Mouse (Mus musculus) liver, embryonic 15.5 days (tissue): Measurements from ENCODE around the gene Rin3. TPM values are rescaled to one million over a fixed set of nuclear protein-coding genes. Genes with fewer than 3 reads are reported as not detected.
A peak's percentile ranks its signal among the peaks of the same experiment; 100 is the strongest.

Source experiments
- ATAC-seq: fragments of 200-750 bp; cut with Nextera tagmentation; 2 replicates; pipeline ENCODE4 v1.8.0; 2017; ENCODE audit warnings: moderate number of reproducible peaks, mild to moderate bottlenecking, moderate library complexity; ENCODE audit not compliant: insufficient read depth
- H3K27ac ChIP-seq: fragments of 300-500 bp; sonication (generic); replicated peaks from 2 replicates; pipeline ENCODE4 v1.5.1; 2015; ENCODE audit warnings: mild to moderate bottlenecking, inconsistent platforms
- H3K27me3 ChIP-seq: fragments of 300-500 bp; sonication (generic); 2 replicates; pipeline ENCODE4 v1.6.1; 2015; ENCODE audit warnings: mild to moderate bottlenecking, inconsistent platforms
- H3K36me3 ChIP-seq: fragments of 300-500 bp; sonication (generic); replicated peaks from 2 replicates; pipeline ENCODE4 v1.6.1; 2015; ENCODE audit warnings: moderate library complexity, mild to moderate bottlenecking, inconsistent platforms
- H3K4me1 ChIP-seq: fragments of 300-500 bp; sonication (generic); replicated peaks from 2 replicates; pipeline ENCODE4 v1.6.1; 2015; ENCODE audit warnings: inconsistent platforms
- H3K4me2 ChIP-seq: fragments of 300-500 bp; sonication (generic); 2 replicates; pipeline ENCODE4 v1.6.1; 2015; ENCODE audit warnings: moderate library complexity, mild to moderate bottlenecking, inconsistent platforms
- H3K4me3 ChIP-seq: fragments of 300-500 bp; sonication (generic); replicated peaks from 2 replicates; pipeline ENCODE4 v1.5.1; 2015; ENCODE audit warnings: mild to moderate bottlenecking, inconsistent platforms
- H3K9ac ChIP-seq: fragments of 300-500 bp; sonication (generic); 2 replicates; pipeline ENCODE4 v1.6.1; 2015; ENCODE audit warnings: moderate library complexity, mild to moderate bottlenecking, inconsistent platforms
- H3K9me3 ChIP-seq: fragments of 300-500 bp; sonication (generic); replicated peaks from 2 replicates; pipeline ENCODE4 v1.6.1; 2016; ENCODE audit warnings: inconsistent platforms
- WGBS: fragments of 180-500 bp; shearing (Covaris S2); methylation state at CpG from one replicate; pipeline ENCODE4 v1.1.7; 2015; ENCODE audit warnings: mixed read lengths; ENCODE audit not compliant: insufficient replicate concordance; 5-methylcytosine and 5-hydroxymethylcytosine counted together
- polyA plus RNA-seq: library from polyadenylated mRNA; unstranded; fragments of >200 nt; fragmentation: Nextera tagmentation; extraction: Ambion mirVana; gene quantifications from 2 replicates; pipeline ENCODE4 v1.2.1, GENCODE M21; 2015

The Rin3 gene
- polyA plus RNA-seq, 1 experiment from 2014 or later = 8.1 TPM

GRCm38 (mm10) chr12:102359390-102359789 is 76.5 kb downstream of the Rin3 start:
- Histone ChIP-seq H3K4me2 (no peak overlapping the region), H3K4me1 (no peaks in the 10 kb centered on the region; the same call in 1 of the 2 replicates), H3K9me3 (no peaks in the 10 kb centered on the region), H3K36me3 (peaks cover 55% of the 10 kb centered on the region), H3K27me3 (no peaks in the 10 kb centered on the region), H3K4me3 (no peak overlapping the region), H3K9ac (no peak overlapping the region), H3K27ac (no peak overlapping the region)
- ATAC-seq = no peak
- WGBS = 55% methylated on average over 4 of the region's 4 CpGs

- Histone ChIP-seq H3K9me3 (no peaks in the 10 kb centered on the region), H3K4me3 (no peak overlapping the region), H3K27ac (no peak overlapping the region), H3K4me2 (no peak overlapping the region), H3K27me3 (no peaks in the 10 kb centered on the region), H3K9ac (no peak overlapping the region), H3K36me3 (peaks cover 58% of the 10 kb centered on the region), H3K4me1 (no peaks in the 10 kb centered on the region)
- 63% methylated on average over 10 of the region's 10 CpGs for WGBS
- ATAC-seq = no peak
These were observed 78.6 kb downstream of the Rin3 start for GRCm38 (mm10) chr12:102361189-102362161.

GRCm38 (mm10) chr12:102365016-102365415 is 82.2 kb downstream of the Rin3 start:
- ATAC-seq = no peak
- no peaks in the 10 kb centered on the region; the same call in none of the 2 replicates for H3K4me1 ChIP-seq
- H3K4me2 ChIP-seq = no peak overlapping the region
- 52% methylated on average over 7 of the region's 7 CpGs for WGBS
- H3K36me3 ChIP-seq = peaks cover 49% of the 10 kb centered on the region
- no peaks in the 10 kb centered on the region for H3K9me3 ChIP-seq
- 0 out of 2 replicates have a peak overlapping the region, but pooled peaks have one; percentile 24 for H3K27ac ChIP-seq
- H3K27me3 ChIP-seq = no peaks in the 10 kb centered on the region
- no peak overlapping the region for H3K9ac ChIP-seq
- no peak overlapping the region for H3K4me3 ChIP-seq

- Histone ChIP-seq H3K9ac (no peak overlapping the region), H3K9me3 (no peaks in the 10 kb centered on the region), H3K36me3 (peaks cover 42% of the 10 kb centered on the region), H3K4me2 (no peak overlapping the region), H3K27me3 (no peaks in the 10 kb centered on the region), H3K27ac (no peak overlapping the region), H3K4me1 (no peaks in the 10 kb centered on the region; the same call in none of the 2 replicates), H3K4me3 (no peak overlapping the region)
- no peak for ATAC-seq
- 72% methylated on average over 9 of the region's 9 CpGs for WGBS
These were observed 83.4 kb downstream of the Rin3 start for GRCm38 (mm10) chr12:102366126-102366816.

GRCm38 (mm10) chr12:102367075-102367474 is 84.2 kb downstream of the Rin3 start:
- peaks cover 43% of the 10 kb centered on the region for H3K36me3 ChIP-seq
- 64% methylated on average over 3 of the region's 3 CpGs for WGBS
- H3K4me1 ChIP-seq = no peaks in the 10 kb centered on the region; the same call in none of the 2 replicates
- 0 out of 2 replicates have a peak, but pooled peaks have one; percentile 17 for ATAC-seq
- H3K4me2 ChIP-seq = no peak overlapping the region
- peak overlapping the region; percentile 59 for H3K27ac ChIP-seq
- no peaks in the 10 kb centered on the region for H3K27me3 ChIP-seq
- H3K9ac ChIP-seq = no peak overlapping the region
- no peak overlapping the region for H3K4me3 ChIP-seq
- H3K9me3 ChIP-seq = no peaks in the 10 kb centered on the region

- H3K9ac ChIP-seq = no peak overlapping the region
These were observed 85.2 kb downstream of the Rin3 start for GRCm38 (mm10) chr12:102368066-102368465.

GRCm38 (mm10) chr12:102368556-102368955 is 85.7 kb downstream of the Rin3 start:
- no peak for ATAC-seq

More at GRCm38 (mm10) chr12:102368066-102368465, 85.2 kb downstream of the Rin3 start:
- ATAC-seq = no peak
- Histone ChIP-seq H3K4me1 (no peaks in the 10 kb centered on the region; the same call in none of the 2 replicates), H3K27me3 (no peaks in the 10 kb centered on the region), H3K9me3 (no peaks in the 10 kb centered on the region), H3K4me2 (peak overlapping the region; percentile 38; the same call in 1 of the 2 replicates), H3K27ac (peak overlapping the region; percentile 59), H3K36me3 (peaks cover 38% of the 10 kb centered on the region), H3K4me3 (peak overlapping the region; percentile 20; the same call in 1 of the 2 replicates)
- WGBS = 49% methylated on average over 7 of the region's 7 CpGs

GRCm38 (mm10) chr12:102369488-102370235 is 86.8 kb downstream of the Rin3 start:
- Histone ChIP-seq H3K27ac (0 out of 2 replicates have a peak overlapping the region, but pooled peaks have one; percentile 45), H3K27me3 (no peaks in the 10 kb centered on the region), H3K4me2 (peak overlapping the region; percentile 38), H3K36me3 (peaks cover 37% of the 10 kb centered on the region), H3K9me3 (no peaks in the 10 kb centered on the region), H3K4me3 (peak overlapping the region; percentile 20), H3K9ac (no peak overlapping the region), H3K4me1 (no peaks in the 10 kb centered on the region; the same call in none of the 2 replicates)
- no peak for ATAC-seq
- WGBS = 68% methylated on average over 22 of the region's 22 CpGs

More at GRCm38 (mm10) chr12:102368556-102368955, 85.7 kb downstream of the Rin3 start:
- WGBS = 59% methylated on average over 14 of the region's 14 CpGs
- no peaks in the 10 kb centered on the region for H3K9me3 ChIP-seq
- no peaks in the 10 kb centered on the region for H3K27me3 ChIP-seq
- H3K9ac ChIP-seq = no peak overlapping the region
- peak overlapping the region; percentile 20 for H3K4me3 ChIP-seq
- H3K4me1 ChIP-seq = no peaks in the 10 kb centered on the region; the same call in none of the 2 replicates
- peak overlapping the region; percentile 45 for H3K27ac ChIP-seq
- H3K4me2 ChIP-seq = peak overlapping the region; percentile 38
- H3K36me3 ChIP-seq = peaks cover 35% of the 10 kb centered on the region

- no peaks in the 10 kb centered on the region for H3K27me3 ChIP-seq
- peaks cover 49% of the 10 kb centered on the region for H3K36me3 ChIP-seq
- no peak overlapping the region for H3K9ac ChIP-seq
- H3K4me2 ChIP-seq = no peak overlapping the region
- H3K9me3 ChIP-seq = no peaks in the 10 kb centered on the region
- no peak overlapping the region for H3K27ac ChIP-seq
- WGBS = 64% methylated on average over 4 of the region's 4 CpGs
- H3K4me1 ChIP-seq = no peaks in the 10 kb centered on the region; the same call in none of the 2 replicates
- no peak for ATAC-seq
- H3K4me3 ChIP-seq = no peak overlapping the region
These were observed 88.2 kb downstream of the Rin3 start for GRCm38 (mm10) chr12:102370931-102371500.

GRCm38 (mm10) chr12:102372322-102372721 is 89.5 kb downstream of the Rin3 start:
- Histone ChIP-seq H3K27ac (no peak overlapping the region), H3K4me2 (no peak overlapping the region), H3K36me3 (peaks cover 53% of the 10 kb centered on the region), H3K9me3 (no peaks in the 10 kb centered on the region), H3K9ac (no peak overlapping the region), H3K4me1 (no peaks in the 10 kb centered on the region; the same call in 1 of the 2 replicates), H3K27me3 (no peaks in the 10 kb centered on the region), H3K4me3 (no peak overlapping the region)
- 51% methylated on average over 3 of the region's 3 CpGs for WGBS
- ATAC-seq = no peak
